Mouse (Mus musculus): ENCODE measurements around the gene Mttp. TPM values are rescaled to one million over a fixed set of nuclear protein-coding genes. Genes with fewer than 3 reads are reported as not detected.

Mttp gene
- polyA plus RNA-seq, 1 experiment, result 0.47 TPM

GRCm38 (mm10) chr3:138064732-138065645 lies 79.8 kb downstream of the Mttp start, which contains the start of gene 1110002E22Rik:
TSS of gene 1110002E22Rik (plus strand) at chr3:138065052.
- TF ChIP-seq CTCF (IDR thresholded peaks at IDR 0.05; ENCODE audit: extremely low read depth, insufficient read depth, insufficient read length, insufficient replicate concordance) (no peak), POLR2A (IDR thresholded peaks at IDR 0.05; ENCODE audit: low read depth, low read length) (no peak)
- Histone ChIP-seq H3K27ac (ENCODE audit: insufficient read depth, low read length) (no peak within 1 kb of the TSS), H3K27me3 (ENCODE audit: control insufficient read depth, insufficient read depth, low read length) (no peaks in the 10 kb centered on the region), H3K4me1 (ENCODE audit: control insufficient read depth, insufficient read depth, insufficient read length) (no peaks in the 10 kb centered on the region), H3K36me3 (ENCODE audit: control insufficient read depth, insufficient read depth, low read length) (no peaks in the 10 kb centered on the region), H3K4me3 (ENCODE audit: extremely low read depth, insufficient read depth, insufficient read length) (no peak within 1 kb of the TSS)
- 89% methylated on average over 33 of the region's 33 CpGs for WGBS
- DNase-seq (ENCODE audit: low read depth in 1 of 2, low spot score in 2 of 2), result no peak

- no peaks in the 10 kb centered on the region for H3K4me1 ChIP-seq (ENCODE audit: control insufficient read depth, insufficient read depth, insufficient read length)
- H3K4me3 ChIP-seq (ENCODE audit: extremely low read depth, insufficient read depth, insufficient read length), result no peak overlapping the region
- DNase-seq (ENCODE audit: low read depth in 1 of 2, low spot score in 2 of 2), result no peak
- TF ChIP-seq CTCF (IDR thresholded peaks at IDR 0.05; ENCODE audit: extremely low read depth, insufficient read depth, insufficient read length, insufficient replicate concordance) (no peak), POLR2A (IDR thresholded peaks at IDR 0.05; ENCODE audit: low read depth, low read length) (no peak)
- 60% methylated on average over 14 of the region's 14 CpGs for WGBS
- H3K27me3 ChIP-seq (ENCODE audit: control insufficient read depth, insufficient read depth, low read length), result no peaks in the 10 kb centered on the region
- no peak overlapping the region for H3K27ac ChIP-seq (ENCODE audit: insufficient read depth, low read length)
- no peaks in the 10 kb centered on the region for H3K36me3 ChIP-seq (ENCODE audit: control insufficient read depth, insufficient read depth, low read length)
These were observed 80.9 kb downstream of the Mttp start for GRCm38 (mm10) chr3:138063731-138064329.

GRCm38 (mm10) chr3:138062673-138063072 lies 82.1 kb downstream of the Mttp start:
- no peak for DNase-seq (ENCODE audit: low read depth in 1 of 2, low spot score in 2 of 2)
- no peak overlapping the region for H3K27ac ChIP-seq (ENCODE audit: insufficient read depth, low read length)
- WGBS, result 37% methylated on average over 4 of the region's 4 CpGs
- TF ChIP-seq CTCF (IDR thresholded peaks at IDR 0.05; ENCODE audit: extremely low read depth, insufficient read depth, insufficient read length, insufficient replicate concordance) (no peak), POLR2A (IDR thresholded peaks at IDR 0.05; ENCODE audit: low read depth, low read length) (no peak)
- H3K4me3 ChIP-seq (ENCODE audit: extremely low read depth, insufficient read depth, insufficient read length), result no peak overlapping the region
- no peaks in the 10 kb centered on the region for H3K4me1 ChIP-seq (ENCODE audit: control insufficient read depth, insufficient read depth, insufficient read length)
- no peaks in the 10 kb centered on the region for H3K27me3 ChIP-seq (ENCODE audit: control insufficient read depth, insufficient read depth, low read length)
- no peaks in the 10 kb centered on the region for H3K36me3 ChIP-seq (ENCODE audit: control insufficient read depth, insufficient read depth, low read length)

GRCm38 (mm10) chr3:138061205-138061911 lies 83.4 kb downstream of the Mttp start:
- no peaks in the 10 kb centered on the region for H3K4me1 ChIP-seq (ENCODE audit: control insufficient read depth, insufficient read depth, insufficient read length)
- H3K4me3 ChIP-seq (ENCODE audit: extremely low read depth, insufficient read depth, insufficient read length), result no peak overlapping the region
- H3K27ac ChIP-seq (ENCODE audit: insufficient read depth, low read length), result no peak overlapping the region
- TF ChIP-seq POLR2A (IDR thresholded peaks at IDR 0.05; ENCODE audit: low read depth, low read length) (no peak), CTCF (IDR thresholded peaks at IDR 0.05; ENCODE audit: extremely low read depth, insufficient read depth, insufficient read length, insufficient replicate concordance) (no peak)
- no peaks in the 10 kb centered on the region for H3K36me3 ChIP-seq (ENCODE audit: control insufficient read depth, insufficient read depth, low read length)
- DNase-seq (ENCODE audit: low read depth in 1 of 2, low spot score in 2 of 2), result no peak
- H3K27me3 ChIP-seq (ENCODE audit: control insufficient read depth, insufficient read depth, low read length), result no peaks in the 10 kb centered on the region
- 41% methylated on average over 9 of the region's 9 CpGs for WGBS

GRCm38 (mm10) chr3:138060429-138060828 lies 84.3 kb downstream of the Mttp start:
- 79% methylated on average over 7 of the region's 7 CpGs for WGBS

GRCm38 (mm10) chr3:138058226-138058625 lies 86.5 kb downstream of the Mttp start:
- no peaks in the 10 kb centered on the region for H3K4me1 ChIP-seq (ENCODE audit: control insufficient read depth, insufficient read depth, insufficient read length)
- TF ChIP-seq CTCF (IDR thresholded peaks at IDR 0.05; ENCODE audit: extremely low read depth, insufficient read depth, insufficient read length, insufficient replicate concordance) (no peak), POLR2A (IDR thresholded peaks at IDR 0.05; ENCODE audit: low read depth, low read length) (no peak)
- H3K27me3 ChIP-seq (ENCODE audit: control insufficient read depth, insufficient read depth, low read length), result no peaks in the 10 kb centered on the region
- H3K4me3 ChIP-seq (ENCODE audit: extremely low read depth, insufficient read depth, insufficient read length), result no peak overlapping the region
- 82% methylated on average over 4 of the region's 4 CpGs for WGBS
- no peak for DNase-seq (ENCODE audit: low read depth in 1 of 2, low spot score in 2 of 2)
- no peaks in the 10 kb centered on the region for H3K36me3 ChIP-seq (ENCODE audit: control insufficient read depth, insufficient read depth, low read length)
- H3K27ac ChIP-seq (ENCODE audit: insufficient read depth, low read length), result no peak overlapping the region

More at GRCm38 (mm10) chr3:138060429-138060828, 84.3 kb downstream of the Mttp start:
- Histone ChIP-seq H3K4me1 (ENCODE audit: control insufficient read depth, insufficient read depth, insufficient read length) (no peaks in the 10 kb centered on the region), H3K27ac (ENCODE audit: insufficient read depth, low read length) (no peak overlapping the region), H3K27me3 (ENCODE audit: control insufficient read depth, insufficient read depth, low read length) (no peaks in the 10 kb centered on the region), H3K4me3 (ENCODE audit: extremely low read depth, insufficient read depth, insufficient read length) (no peak overlapping the region), H3K36me3 (ENCODE audit: control insufficient read depth, insufficient read depth, low read length) (no peaks in the 10 kb centered on the region)
- no peak for DNase-seq (ENCODE audit: low read depth in 1 of 2, low spot score in 2 of 2)
- no peak for TF ChIP-seq CTCF (IDR thresholded peaks at IDR 0.05; ENCODE audit: extremely low read depth, insufficient read depth, insufficient read length, insufficient replicate concordance)
